Mouse (Mus musculus) liver, postnatal 0 days (tissue): ENCODE results near the gene Ugt1a8. TPM values are rescaled to one million over a fixed set of nuclear protein-coding genes. Genes with fewer than 3 reads are reported as not detected.

Source experiments
- ATAC-seq: fragments of 200-750 bp; cut with Nextera tagmentation; 2 replicates; pipeline ENCODE4 v1.8.0; 2017; ENCODE audit warnings: mild to moderate bottlenecking, moderate library complexity
- DNase-seq: peaks from one replicate; pipeline ENCODE4 v3.0.0-alpha.2; 2016
- H3K27ac ChIP-seq: fragments of 300-500 bp; sonication (generic); 2 replicates; pipeline ENCODE4 v1.5.1; 2014; ENCODE audit warnings: antibody characterized with exemption, moderate library complexity, mild to moderate bottlenecking, low read depth
- H3K27me3 ChIP-seq: fragments of 300-500 bp; sonication (generic); 2 replicates; pipeline ENCODE4 v1.6.1; 2014; ENCODE audit warnings: low read length, control low read depth, mixed read lengths; ENCODE audit not compliant: insufficient read depth
- H3K36me3 ChIP-seq: fragments of 300-500 bp; sonication (generic); replicated peaks from 2 replicates; pipeline ENCODE4 v1.6.1; 2014; ENCODE audit warnings: mild to moderate bottlenecking, control low read depth, low read length, moderate library complexity, mixed read lengths; ENCODE audit not compliant: insufficient read depth
- H3K4me1 ChIP-seq: fragments of 300-500 bp; sonication (generic); 2 replicates; pipeline ENCODE4 v1.6.1; 2014; ENCODE audit warnings: antibody characterized with exemption, mild to moderate bottlenecking, control low read depth; ENCODE audit not compliant: insufficient read depth
- H3K4me2 ChIP-seq: fragments of 300-500 bp; sonication (generic); 2 replicates; pipeline ENCODE4 v1.6.1; 2014; ENCODE audit warnings: low read depth, mild to moderate bottlenecking, low read length, moderate library complexity, mixed read lengths
- H3K4me3 ChIP-seq: fragments of 300-500 bp; sonication (generic); 2 replicates; pipeline ENCODE4 v1.5.1; 2014; ENCODE audit warnings: low read depth, low read length
- H3K9ac ChIP-seq: fragments of 300-500 bp; sonication (generic); replicated peaks from 2 replicates; pipeline ENCODE4 v1.6.1; 2014; ENCODE audit warnings: mild to moderate bottlenecking, moderate library complexity
- H3K9me3 ChIP-seq: fragments of 300-500 bp; sonication (generic); 2 replicates; pipeline ENCODE4 v1.6.1; 2016; ENCODE audit warnings: mild to moderate bottlenecking, control low read depth, low read length, mixed read lengths
- CTCF ChIP-seq: sonication (generic); IDR thresholded peaks from 2 replicates; pipeline ENCODE4 v1.5.1; 2016; ENCODE audit warnings: antibody characterized with exemption, low read depth
- EP300 ChIP-seq: IDR thresholded peaks from 2 replicates; pipeline ENCODE4 v1.6.1; 2016; ENCODE audit warnings: antibody characterized with exemption, low read depth, mild to moderate bottlenecking
- WGBS: fragments of 180-500 bp; shearing (Covaris S2); extraction: QIAGEN DNeasy Blood & Tissue Kit; methylation state at CpG from one replicate; pipeline ENCODE4 v1.1.7; 2014; ENCODE audit not compliant: insufficient replicate concordance; 5-methylcytosine and 5-hydroxymethylcytosine counted together
- polyA plus RNA-seq: library from polyadenylated mRNA; unstranded; fragments of >200 nt; fragmentation: Nextera tagmentation; extraction: Ambion mirVana; gene quantifications from 2 replicates; pipeline ENCODE4 v1.2.1, GENCODE M21; 2015

Ugt1a8 gene
- polyA plus RNA-seq, 1 experiment from 2014 or later: not detected

DNA sequence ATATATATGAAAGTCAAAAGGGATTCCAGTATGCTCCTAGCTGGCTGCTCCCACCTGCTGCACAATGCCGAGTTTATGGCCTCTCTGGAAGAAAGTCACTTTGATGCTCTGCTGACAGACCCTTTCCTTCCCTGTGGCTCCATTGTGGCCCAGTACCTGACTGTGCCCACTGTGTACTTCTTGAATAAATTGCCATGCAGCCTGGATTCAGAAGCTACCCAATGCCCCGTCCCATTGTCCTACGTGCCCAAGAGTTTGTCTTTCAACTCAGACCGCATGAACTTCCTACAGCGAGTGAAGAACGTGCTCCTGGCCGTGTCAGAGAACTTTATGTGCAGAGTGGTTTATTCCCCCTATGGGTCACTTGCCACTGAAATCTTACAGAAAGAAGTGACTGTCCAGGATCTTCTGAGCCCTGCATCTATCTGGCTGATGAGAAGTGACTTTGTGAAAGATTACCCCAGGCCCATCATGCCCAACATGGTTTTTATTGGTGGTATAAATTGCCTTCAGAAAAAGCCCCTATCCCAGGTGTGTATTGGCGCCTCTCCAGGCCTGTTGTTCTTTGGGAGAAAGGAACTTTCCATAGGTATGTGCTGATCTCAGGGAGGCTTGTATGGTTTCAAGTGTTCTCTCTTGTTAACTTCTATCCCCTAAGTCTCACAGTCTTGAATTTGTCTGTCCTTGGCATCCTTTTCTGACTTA is 124.9 kb downstream of the Ugt1a8 start:
- WGBS: 56% methylated on average over 8 of the region's 8 CpGs
- ATAC-seq (no peak; the same call in 1 of the 2 replicates), DNase-seq (no peak)
- H3K4me1 ChIP-seq: peaks cover 3% of the 10 kb centered on the region
- H3K27me3 ChIP-seq: no peaks in the 10 kb centered on the region
- 0 out of 2 replicates have a peak overlapping the region, but pooled peaks have one; percentile 1 for H3K9ac ChIP-seq
- H3K36me3 ChIP-seq: no peaks in the 10 kb centered on the region
- H3K4me2 ChIP-seq: peak overlapping the region; percentile 11
- H3K9me3 ChIP-seq: peaks cover 44% of the 10 kb centered on the region
- no peak for TF ChIP-seq CTCF
- no peak for TF ChIP-seq EP300
- H3K4me3 ChIP-seq: peak overlapping the region; percentile 1
- peak overlapping the region; percentile 31; the same call in 1 of the 2 replicates for H3K27ac ChIP-seq

DNA sequence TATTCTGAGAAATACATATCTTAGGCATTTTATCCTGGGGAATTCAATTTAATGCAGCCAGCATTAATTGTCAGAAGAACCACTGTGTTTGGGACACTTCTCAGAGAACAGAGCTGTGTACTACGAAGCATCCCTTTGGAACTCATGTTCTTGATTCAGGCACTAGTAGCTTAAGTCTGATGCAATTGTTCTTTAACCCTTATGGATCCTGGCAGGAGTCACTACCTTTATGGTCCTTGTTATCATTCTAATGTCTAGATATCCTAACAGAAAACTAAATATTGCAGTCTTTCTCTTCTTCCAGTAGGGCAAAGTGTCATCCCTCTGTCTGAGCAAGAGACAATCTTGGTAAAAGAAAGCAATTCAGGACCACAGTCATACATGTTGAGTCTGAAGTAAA is 125.4 kb downstream of the Ugt1a8 start:
- peak overlapping the region; percentile 31; the same call in 1 of the 2 replicates for H3K27ac ChIP-seq
- DNase-seq: no peak
- no peaks in the 10 kb centered on the region for H3K36me3 ChIP-seq
- H3K27me3 ChIP-seq: no peaks in the 10 kb centered on the region
- H3K4me3 ChIP-seq: peak overlapping the region; percentile 1; the same call in 1 of the 2 replicates
- WGBS: 64% methylated on average over 1 of the region's 1 CpGs
- peak; percentile 17 for ATAC-seq
- peaks cover 46% of the 10 kb centered on the region for H3K9me3 ChIP-seq
- no peak overlapping the region for H3K9ac ChIP-seq
- H3K4me2 ChIP-seq: peak overlapping the region; percentile 1; the same call in 1 of the 2 replicates
- no peaks in the 10 kb centered on the region for H3K4me1 ChIP-seq
- TF ChIP-seq EP300 (no peak), CTCF (no peak)

- TF ChIP-seq EP300 (no peak), CTCF (no peak)
- 68% methylated on average over 2 of the region's 2 CpGs for WGBS
- Histone ChIP-seq H3K9ac (0 out of 2 replicates have a peak overlapping the region, but pooled peaks have one; percentile 1), H3K9me3 (peaks cover 46% of the 10 kb centered on the region), H3K36me3 (no peaks in the 10 kb centered on the region), H3K4me2 (peak overlapping the region; percentile 2), H3K27ac (peak overlapping the region; percentile 4), H3K27me3 (no peaks in the 10 kb centered on the region), H3K4me3 (0 out of 2 replicates have a peak overlapping the region, but pooled peaks have one; percentile 0), H3K4me1 (no peaks in the 10 kb centered on the region)
- peak; percentile 56 for DNase-seq
- peak; percentile 74 for ATAC-seq
Measured at GRCm38 (mm10) chr1:88213766-88214461, 126.3 kb downstream of the Ugt1a8 start.

DNA sequence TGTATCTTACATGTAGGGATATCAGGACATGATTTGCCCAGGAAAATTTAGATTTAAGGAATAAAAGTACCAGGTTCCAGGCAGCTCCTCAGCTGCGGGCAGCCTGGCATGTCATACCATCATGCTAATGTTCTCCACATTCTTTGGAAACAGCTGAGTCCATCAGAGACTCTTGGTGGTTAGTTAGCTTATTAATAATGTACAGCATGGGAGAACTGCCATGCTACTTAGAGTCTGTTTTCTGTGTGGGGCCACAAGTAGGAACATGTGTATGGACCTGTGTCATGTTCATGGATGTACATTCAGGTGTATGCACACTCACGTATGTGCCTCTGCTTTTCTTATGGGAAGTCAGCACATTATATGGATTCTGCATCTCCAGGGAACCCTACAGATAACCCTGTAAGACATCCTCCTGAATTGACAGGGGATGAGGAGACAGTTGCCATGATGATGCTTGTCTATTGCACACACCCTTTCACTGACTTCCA is 126.9 kb downstream of the Ugt1a8 start:
- Histone ChIP-seq H3K36me3 (no peaks in the 10 kb centered on the region), H3K4me3 (0 out of 2 replicates have a peak overlapping the region, but pooled peaks have one; percentile 0), H3K27ac (peak overlapping the region; percentile 4; the same call in 1 of the 2 replicates), H3K9me3 (peaks cover 46% of the 10 kb centered on the region), H3K4me2 (peak overlapping the region; percentile 2), H3K4me1 (no peaks in the 10 kb centered on the region), H3K27me3 (no peaks in the 10 kb centered on the region), H3K9ac (0 out of 2 replicates have a peak overlapping the region, but pooled peaks have one; percentile 1)
- no peak for DNase-seq
- ATAC-seq: no peak
- TF ChIP-seq EP300 (no peak), CTCF (no peak)
- WGBS: 72% methylated on average over 2 of the region's 2 CpGs

DNA sequence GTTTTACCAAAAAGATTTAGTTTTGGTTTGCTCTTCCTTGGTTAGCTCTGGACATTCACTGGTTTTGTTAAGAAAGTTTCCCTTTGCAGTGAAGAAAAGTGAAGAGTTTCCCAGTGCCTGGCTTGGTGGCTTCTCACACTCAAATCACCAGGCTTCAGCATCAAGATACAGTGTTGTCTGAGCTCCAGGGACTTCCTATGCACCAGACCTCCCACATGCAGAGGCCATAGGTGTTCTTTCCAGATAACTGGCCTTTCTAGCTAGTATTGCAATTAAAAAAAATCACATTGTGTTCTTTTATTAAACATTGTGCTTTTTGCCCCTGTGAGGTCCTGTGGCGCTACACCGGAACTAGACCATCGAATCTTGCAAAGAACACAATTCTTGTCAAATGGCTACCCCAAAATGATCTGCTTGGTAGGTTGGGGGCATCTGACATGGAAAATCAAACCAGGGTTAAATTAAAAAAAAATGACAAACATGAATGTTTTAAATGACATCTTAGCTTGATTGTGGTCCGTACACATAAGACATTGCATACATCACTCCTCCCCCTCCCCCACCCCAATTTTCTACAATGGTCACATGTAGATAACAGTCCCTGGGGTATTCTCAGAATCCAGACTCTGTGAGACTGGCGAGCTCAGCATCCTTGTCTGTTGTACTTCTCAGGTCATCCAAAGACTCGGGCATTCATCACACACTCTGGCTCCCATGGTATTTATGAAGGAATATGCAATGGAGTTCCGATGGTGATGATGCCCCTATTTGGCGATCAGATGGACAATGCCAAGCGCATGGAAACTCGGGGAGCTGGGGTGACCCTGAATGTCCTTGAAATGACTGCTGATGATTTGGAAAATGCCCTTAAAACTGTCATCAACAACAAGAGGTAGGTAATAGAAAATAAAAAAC is 128.1 kb downstream of the Ugt1a8 start:
- Histone ChIP-seq H3K9ac (no peak overlapping the region), H3K4me3 (no peak overlapping the region), H3K36me3 (no peaks in the 10 kb centered on the region), H3K4me1 (no peaks in the 10 kb centered on the region), H3K4me2 (no peak overlapping the region), H3K9me3 (peaks cover 46% of the 10 kb centered on the region), H3K27me3 (no peaks in the 10 kb centered on the region), H3K27ac (no peak overlapping the region)
- ATAC-seq (no peak), DNase-seq (no peak)
- no peak for TF ChIP-seq CTCF
- no peak for TF ChIP-seq EP300
- WGBS: 58% methylated on average over 10 of the region's 10 CpGs
